Mouse (Mus musculus): ENCODE measurements around the gene Ppp2r5a. TPM values are rescaled to one million over a fixed set of nuclear protein-coding genes. Genes with fewer than 3 reads are reported as not detected.

The Ppp2r5a gene
- polyA plus RNA-seq, 1 experiment = 28.1 TPM

- Histone ChIP-seq H3K27me3 (ENCODE audit: control insufficient read depth, insufficient read depth, insufficient read length) (no peaks in the 10 kb centered on the region), H3ac (ENCODE audit: control insufficient read depth, insufficient read length) (no peak overlapping the region), H3K4me3 (no peak overlapping the region), H3K79me2 (ENCODE audit: control insufficient read depth, insufficient read depth) (no peaks in the 10 kb centered on the region), H3K4me2 (ENCODE audit: low read depth) (no peak overlapping the region), H3K36me3 (ENCODE audit: control insufficient read depth, insufficient read depth) (no peaks in the 10 kb centered on the region)
- TF ChIP-seq MYOD1 (IDR thresholded peaks at IDR 0.05; ENCODE audit: control insufficient read depth in 1 of 3, insufficient read length in 2 of 3, low read depth in 2 of 3) = no peak
- TF ChIP-seq SRF (IDR thresholded peaks at IDR 0.05; ENCODE audit: control insufficient read depth, insufficient read length, low read depth) = no peak
- no peak for TF ChIP-seq POLR2AphosphoS2 (IDR thresholded peaks at IDR 0.05; ENCODE audit: insufficient read length, low read depth)
- TF ChIP-seq TCF3 (IDR thresholded peaks at IDR 0.05; ENCODE audit: insufficient read length, low read depth) = no peak
- no peak for TF ChIP-seq E2F4 (IDR thresholded peaks at IDR 0.05; ENCODE audit: insufficient read depth)
- no peak for TF ChIP-seq CEBPB (IDR thresholded peaks at IDR 0.05; ENCODE audit: insufficient read depth, poor library complexity, severe bottlenecking)
- TF ChIP-seq MAX (IDR thresholded peaks at IDR 0.05; ENCODE audit: low read depth) = no peak
- TF ChIP-seq TCF12 (IDR thresholded peaks at IDR 0.05; ENCODE audit: insufficient read depth, poor library complexity, severe bottlenecking) = no peak
- TF ChIP-seq MYOG (IDR thresholded peaks at IDR 0.05; ENCODE audit: control insufficient read depth in 1 of 3, insufficient read depth in 1 of 3, insufficient read length in 2 of 3, low read depth in 2 of 3) = no peak
- TF ChIP-seq REST (IDR thresholded peaks at IDR 0.05; ENCODE audit: insufficient read depth, insufficient read length) = no peak
- TF ChIP-seq POLR2A (IDR thresholded peaks at IDR 0.05; ENCODE audit: insufficient read length, low read depth) = no peak
- no peak for TF ChIP-seq USF1 (IDR thresholded peaks at IDR 0.05; ENCODE audit: low read depth)
Measured at GRCm38 (mm10) chr1:191420930-191421404, 17.9 kb upstream of the Ppp2r5a start.

- Histone ChIP-seq H3K36me3 (ENCODE audit: control insufficient read depth, insufficient read depth) (no peaks in the 10 kb centered on the region), H3K4me2 (ENCODE audit: low read depth) (no peak overlapping the region)
Measured at GRCm38 (mm10) chr1:191419991-191420751, 17.1 kb upstream of the Ppp2r5a start.

GRCm38 (mm10) chr1:191419421-191419820 lies 16.3 kb upstream of the Ppp2r5a start:
- Histone ChIP-seq H3K79me2 (ENCODE audit: control insufficient read depth, insufficient read depth) (no peaks in the 10 kb centered on the region), H3K27me3 (ENCODE audit: control insufficient read depth, insufficient read depth, insufficient read length) (no peaks in the 10 kb centered on the region), H3K4me3 (no peak overlapping the region), H3ac (ENCODE audit: control insufficient read depth, insufficient read length) (no peak overlapping the region), H3K4me2 (ENCODE audit: low read depth) (no peak overlapping the region), H3K36me3 (ENCODE audit: control insufficient read depth, insufficient read depth) (no peaks in the 10 kb centered on the region)
- no peak for TF ChIP-seq E2F4 (IDR thresholded peaks at IDR 0.05; ENCODE audit: insufficient read depth)
- no peak for TF ChIP-seq MYOG (IDR thresholded peaks at IDR 0.05; ENCODE audit: control insufficient read depth in 1 of 3, insufficient read depth in 1 of 3, insufficient read length in 2 of 3, low read depth in 2 of 3)
- no peak for TF ChIP-seq CEBPB (IDR thresholded peaks at IDR 0.05; ENCODE audit: insufficient read depth, poor library complexity, severe bottlenecking)
- TF ChIP-seq MAX (IDR thresholded peaks at IDR 0.05; ENCODE audit: low read depth) = no peak
- no peak for TF ChIP-seq REST (IDR thresholded peaks at IDR 0.05; ENCODE audit: insufficient read depth, insufficient read length)
- no peak for TF ChIP-seq SRF (IDR thresholded peaks at IDR 0.05; ENCODE audit: control insufficient read depth, insufficient read length, low read depth)
- no peak for TF ChIP-seq USF1 (IDR thresholded peaks at IDR 0.05; ENCODE audit: low read depth)
- TF ChIP-seq POLR2A (IDR thresholded peaks at IDR 0.05; ENCODE audit: insufficient read length, low read depth) = no peak
- no peak for TF ChIP-seq TCF12 (IDR thresholded peaks at IDR 0.05; ENCODE audit: insufficient read depth, poor library complexity, severe bottlenecking)

More at GRCm38 (mm10) chr1:191419991-191420751, 17.1 kb upstream of the Ppp2r5a start:
- H3K4me3 ChIP-seq = no peak overlapping the region
- no peaks in the 10 kb centered on the region for H3K79me2 ChIP-seq (ENCODE audit: control insufficient read depth, insufficient read depth)
- TF ChIP-seq MYOG (IDR thresholded peaks at IDR 0.05; ENCODE audit: control insufficient read depth in 1 of 3, insufficient read depth in 1 of 3, insufficient read length in 2 of 3, low read depth in 2 of 3) = no peak
- TF ChIP-seq CEBPB (IDR thresholded peaks at IDR 0.05; ENCODE audit: insufficient read depth, poor library complexity, severe bottlenecking) = no peak
- no peak for TF ChIP-seq E2F4 (IDR thresholded peaks at IDR 0.05; ENCODE audit: insufficient read depth)
- no peak for TF ChIP-seq MYOD1 (IDR thresholded peaks at IDR 0.05; ENCODE audit: control insufficient read depth in 1 of 3, insufficient read length in 2 of 3, low read depth in 2 of 3)
- no peak for TF ChIP-seq TCF12 (IDR thresholded peaks at IDR 0.05; ENCODE audit: insufficient read depth, poor library complexity, severe bottlenecking)
- TF ChIP-seq TCF3 (IDR thresholded peaks at IDR 0.05; ENCODE audit: insufficient read length, low read depth) = no peak
- TF ChIP-seq USF1 (IDR thresholded peaks at IDR 0.05; ENCODE audit: low read depth) = no peak
- no peak for TF ChIP-seq MAX (IDR thresholded peaks at IDR 0.05; ENCODE audit: low read depth)
- no peak for TF ChIP-seq POLR2AphosphoS2 (IDR thresholded peaks at IDR 0.05; ENCODE audit: insufficient read length, low read depth)
- no peak for TF ChIP-seq POLR2A (IDR thresholded peaks at IDR 0.05; ENCODE audit: insufficient read length, low read depth)
- no peak for TF ChIP-seq REST (IDR thresholded peaks at IDR 0.05; ENCODE audit: insufficient read depth, insufficient read length)
- TF ChIP-seq SRF (IDR thresholded peaks at IDR 0.05; ENCODE audit: control insufficient read depth, insufficient read length, low read depth) = no peak
- H3ac ChIP-seq (ENCODE audit: control insufficient read depth, insufficient read length) = no peak overlapping the region
- no peaks in the 10 kb centered on the region for H3K27me3 ChIP-seq (ENCODE audit: control insufficient read depth, insufficient read depth, insufficient read length)

GRCm38 (mm10) chr1:191418936-191419335 lies 15.9 kb upstream of the Ppp2r5a start:
- H3K27me3 ChIP-seq (ENCODE audit: control insufficient read depth, insufficient read depth, insufficient read length) = no peaks in the 10 kb centered on the region
- no peaks in the 10 kb centered on the region for H3K79me2 ChIP-seq (ENCODE audit: control insufficient read depth, insufficient read depth)
- no peaks in the 10 kb centered on the region for H3K36me3 ChIP-seq (ENCODE audit: control insufficient read depth, insufficient read depth)
- TF ChIP-seq CEBPB (IDR thresholded peaks at IDR 0.05; ENCODE audit: insufficient read depth, poor library complexity, severe bottlenecking) = no peak
- no peak overlapping the region for H3K4me3 ChIP-seq
- no peak overlapping the region for H3ac ChIP-seq (ENCODE audit: control insufficient read depth, insufficient read length)
- no peak overlapping the region for H3K4me2 ChIP-seq (ENCODE audit: low read depth)

- no peaks in the 10 kb centered on the region for H3K27me3 ChIP-seq (ENCODE audit: control insufficient read depth, insufficient read depth, insufficient read length)
- no peak overlapping the region for H3K4me2 ChIP-seq (ENCODE audit: low read depth)
- H3K4me3 ChIP-seq = no peak overlapping the region
- TF ChIP-seq CEBPB (IDR thresholded peaks at IDR 0.05; ENCODE audit: insufficient read depth, poor library complexity, severe bottlenecking) = no peak
- H3K36me3 ChIP-seq (ENCODE audit: control insufficient read depth, insufficient read depth) = no peaks in the 10 kb centered on the region
- H3ac ChIP-seq (ENCODE audit: control insufficient read depth, insufficient read length) = no peak overlapping the region
- H3K79me2 ChIP-seq (ENCODE audit: control insufficient read depth, insufficient read depth) = no peaks in the 10 kb centered on the region
Measured at GRCm38 (mm10) chr1:191417111-191417510, 14.0 kb upstream of the Ppp2r5a start.

Measured in myocyte (in vitro differentiated cells).